Mouse (Mus musculus) right cerebral cortex, adult 18-20 months (tissue): ENCODE data around the gene Inpp5f.
"Not testable (repeated sequence)": the region's sequence is repeated elsewhere in the genome, so short reads cannot be mapped to it uniquely, and the experiment has no call there.

Experiments used
- DNase-seq: peaks from one replicate; pipeline ENCODE4 v3.0.0; 2022; ENCODE audit warnings: mixed read lengths

Gene Inpp5f

DNA sequence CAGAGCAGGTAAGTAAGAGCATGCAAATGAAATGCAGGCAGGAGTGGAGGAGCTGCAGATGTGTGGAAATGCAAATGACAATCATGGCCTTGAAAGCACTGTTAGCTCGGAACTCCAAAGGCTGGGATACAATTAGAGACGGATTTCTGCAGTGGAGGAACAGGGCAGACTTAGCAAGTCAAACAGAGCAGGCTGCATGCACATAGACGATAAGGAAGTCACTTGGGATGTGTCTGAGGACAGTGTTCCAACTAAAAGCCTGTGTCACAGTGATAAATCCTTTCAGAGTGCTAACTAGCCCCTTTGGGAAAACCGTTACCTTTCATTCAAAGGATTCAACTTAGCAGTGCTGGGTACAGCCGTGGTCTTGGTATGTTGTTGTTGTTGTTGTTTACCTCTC lies 56.7 kb downstream of the Inpp5f start:
- DNase-seq, result no peak

DNA sequence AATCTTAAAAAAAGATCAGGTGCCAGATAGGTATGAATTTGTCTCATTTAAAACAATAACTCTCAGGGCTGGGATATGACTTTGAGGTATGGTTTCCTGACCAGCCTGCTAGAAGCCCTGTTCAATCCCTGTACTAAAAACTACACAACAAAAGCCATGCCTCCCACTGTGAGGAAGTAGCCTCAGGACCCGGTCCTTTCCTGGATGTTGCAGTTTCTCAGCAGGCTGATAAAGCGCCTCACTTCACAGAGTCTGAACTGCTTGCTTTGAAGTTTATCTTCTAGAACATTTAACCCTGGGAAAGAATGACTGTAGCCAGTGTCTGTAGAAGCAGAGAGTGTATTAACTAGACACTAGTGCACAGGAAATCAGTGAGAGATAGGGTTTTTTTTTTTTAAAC lies 57.7 kb downstream of the Inpp5f start:
- DNase-seq, result no peak

DNA sequence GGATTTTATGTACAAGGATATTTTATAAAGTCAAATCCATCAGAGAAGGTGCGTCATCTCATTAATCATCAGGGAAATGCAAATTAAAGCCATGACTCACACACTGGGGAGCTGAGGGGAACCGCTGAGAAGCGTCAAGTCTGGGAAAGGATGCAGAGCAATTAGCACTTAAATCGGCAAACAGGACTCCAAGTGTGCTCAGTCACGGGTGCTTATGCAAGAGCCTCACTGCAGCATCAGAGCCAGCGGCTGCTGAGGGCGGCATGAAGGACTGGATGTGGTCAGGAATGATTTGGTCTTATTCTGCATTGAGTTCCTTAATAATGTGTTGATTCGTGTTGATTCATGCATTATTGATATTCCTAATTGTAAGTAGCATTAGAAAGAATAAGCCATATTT lies 60.8 kb downstream of the Inpp5f start:
- peak; percentile 86 for DNase-seq

DNA sequence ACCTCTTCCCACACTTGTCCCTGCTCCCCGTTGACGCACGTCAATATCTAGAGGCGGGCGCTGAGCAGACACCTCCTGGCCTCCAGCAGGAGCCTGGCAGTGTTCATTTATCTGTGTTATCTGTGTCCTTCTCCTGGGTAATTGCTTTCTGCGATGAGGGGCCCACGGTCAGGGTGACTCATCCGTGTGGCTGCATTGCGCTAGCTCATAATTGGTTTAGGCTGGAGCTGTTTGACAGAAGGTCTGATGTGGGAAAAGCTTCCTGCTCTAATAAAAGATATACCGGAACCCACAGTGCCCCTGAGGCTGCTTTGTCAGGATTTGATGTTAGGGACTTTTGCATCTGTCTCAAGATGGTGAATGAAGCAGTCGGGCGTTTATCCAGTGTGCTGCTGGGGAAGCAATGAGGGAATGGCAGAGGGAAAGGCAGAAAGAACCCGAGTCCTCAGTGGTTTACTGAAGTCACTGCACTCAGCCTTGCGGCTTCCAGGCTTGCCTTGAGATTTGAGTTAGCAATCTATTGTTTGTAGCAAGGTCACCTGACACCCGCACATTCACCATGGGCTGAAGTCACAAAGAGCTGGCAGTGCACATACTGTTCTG lies 61.4 kb downstream of the Inpp5f start:
- peak; percentile 35 for DNase-seq

DNA sequence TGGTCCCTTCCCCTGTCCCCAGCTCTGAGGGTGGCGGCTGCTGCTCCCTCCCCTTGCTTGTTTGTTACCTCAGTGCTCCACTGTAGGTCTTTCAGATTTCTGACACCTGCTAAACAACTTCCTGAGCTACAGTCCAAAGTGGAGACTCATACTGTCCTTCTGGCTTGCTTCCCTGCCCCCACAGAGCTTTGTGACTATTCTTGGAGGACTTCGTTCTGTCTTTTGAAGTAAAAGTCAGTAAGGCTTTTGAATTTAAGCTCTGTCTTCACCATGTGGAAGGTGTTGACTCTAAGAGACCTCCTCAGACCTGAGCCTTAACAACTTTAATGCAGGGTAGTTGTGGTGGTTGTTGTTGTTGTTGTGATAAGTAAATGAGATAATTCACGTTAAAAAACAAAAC lies 67.4 kb downstream of the Inpp5f start:
- DNase-seq, result no peak

DNA sequence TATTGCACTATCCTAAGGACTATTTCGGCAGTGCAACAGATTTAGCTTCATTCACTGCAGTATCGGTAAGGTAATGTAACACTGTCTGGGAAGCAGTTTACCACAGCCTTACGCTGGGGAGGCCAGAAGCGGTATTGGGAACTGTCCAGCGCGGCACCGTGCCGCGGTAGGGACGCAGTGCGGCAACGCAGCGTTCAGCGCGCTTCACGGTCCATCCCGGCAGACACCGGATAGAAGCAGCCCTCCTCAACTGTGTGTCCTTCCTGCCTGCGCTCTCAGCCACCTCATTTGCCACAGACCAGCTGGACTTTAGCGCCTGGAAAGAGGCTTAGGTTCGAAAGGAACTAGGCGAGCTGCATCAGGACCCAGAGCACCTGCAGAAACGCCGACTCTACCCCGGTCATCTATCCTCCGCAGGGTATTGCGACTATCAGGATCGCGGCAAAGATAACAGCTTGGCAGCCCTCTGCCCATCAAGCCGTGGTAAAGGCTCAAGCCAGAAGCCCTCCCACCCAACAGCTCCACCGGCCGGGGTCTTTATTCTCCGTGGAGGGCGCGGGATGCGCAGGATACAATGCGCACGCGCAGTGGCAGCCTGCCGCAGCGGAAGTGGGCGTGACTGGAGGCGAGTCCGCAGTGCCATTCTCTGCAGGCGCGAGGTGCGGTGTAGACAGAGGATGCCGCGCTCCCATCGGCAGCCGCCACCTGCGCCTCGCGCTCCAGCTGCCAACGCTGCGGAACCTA lies 76.9 kb downstream of the Inpp5f start:
- DNase-seq, result peak; percentile 87

DNA sequence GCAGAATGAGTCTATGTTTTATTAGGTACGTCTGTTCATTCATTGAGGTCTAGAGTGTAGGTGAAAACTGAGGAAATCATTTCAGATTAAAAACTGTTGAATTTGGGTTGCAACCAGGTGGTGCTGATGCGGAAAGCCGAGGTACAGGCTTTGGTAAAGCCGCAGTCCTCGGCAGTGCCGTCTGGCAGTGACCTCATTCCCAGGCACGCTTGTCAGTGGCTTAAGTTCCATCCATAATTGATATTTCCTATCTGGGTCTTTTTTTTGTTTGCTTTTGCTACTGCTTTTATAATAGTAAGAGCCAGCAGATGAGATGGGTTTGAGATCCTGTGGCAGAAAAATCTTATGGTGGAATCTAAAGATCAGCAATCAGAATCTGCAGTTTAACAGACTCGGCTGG lies 78.2 kb downstream of the Inpp5f start:
- no peak for DNase-seq

DNA sequence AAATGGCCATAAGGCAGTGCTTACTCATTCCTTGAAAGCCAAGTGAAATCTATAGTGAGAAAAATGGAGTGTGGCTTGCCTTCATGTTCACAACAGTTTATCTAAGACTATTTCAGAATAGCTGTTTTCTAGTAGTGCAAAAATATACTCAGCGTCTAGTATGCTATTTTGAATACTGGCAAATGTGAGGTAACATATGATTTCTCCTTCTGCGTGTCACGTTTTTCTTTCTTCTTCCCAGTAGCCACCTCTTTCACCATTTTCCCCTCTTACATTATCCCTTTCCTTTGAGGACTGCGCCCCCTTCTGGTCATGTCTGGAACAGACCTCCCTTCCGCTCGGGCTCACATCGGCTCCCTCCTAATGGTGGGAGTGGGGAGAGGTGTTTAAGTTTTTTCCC lies 78.9 kb downstream of the Inpp5f start:
- peak; percentile 92 for DNase-seq

DNA sequence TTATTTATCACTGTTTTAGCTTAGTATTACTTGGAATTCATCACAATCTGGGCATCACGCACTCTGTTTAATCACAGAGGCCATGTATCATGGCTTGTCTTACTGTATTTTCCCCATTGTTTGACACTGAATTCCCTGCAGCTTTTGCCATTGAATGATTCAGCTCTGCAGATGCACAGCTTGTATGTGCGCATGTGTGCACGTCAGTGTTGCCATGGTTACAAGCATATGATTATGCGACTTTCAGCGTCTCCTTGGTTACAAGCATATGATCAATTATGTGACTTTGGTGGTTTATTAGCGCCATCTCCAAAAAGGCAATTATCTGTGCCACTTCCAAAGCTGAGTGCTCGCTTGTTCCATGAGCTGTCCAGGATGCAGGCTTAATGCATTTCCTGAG lies 79.7 kb downstream of the Inpp5f start:
- DNase-seq, result peak; percentile 86

DNA sequence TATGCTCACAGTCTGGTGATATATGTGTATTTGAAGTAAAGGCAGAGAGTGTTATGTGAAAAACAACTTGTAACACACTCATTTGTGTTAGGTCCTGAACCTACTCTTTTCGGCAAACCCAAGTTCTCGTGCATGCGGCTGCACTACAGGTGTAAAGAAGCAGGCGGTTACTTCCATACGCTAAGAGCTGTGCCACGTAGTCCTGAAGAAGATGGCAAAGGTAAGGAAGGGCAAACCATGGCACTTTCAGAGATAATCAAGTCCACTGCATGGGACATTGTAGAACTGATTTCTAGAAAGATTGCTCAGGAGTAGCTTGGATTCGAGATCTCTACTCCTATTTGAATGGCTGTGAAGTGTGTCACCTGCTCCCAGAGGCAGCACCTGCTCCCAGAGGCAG lies 81.0 kb downstream of the Inpp5f start:
- no peak for DNase-seq

DNA sequence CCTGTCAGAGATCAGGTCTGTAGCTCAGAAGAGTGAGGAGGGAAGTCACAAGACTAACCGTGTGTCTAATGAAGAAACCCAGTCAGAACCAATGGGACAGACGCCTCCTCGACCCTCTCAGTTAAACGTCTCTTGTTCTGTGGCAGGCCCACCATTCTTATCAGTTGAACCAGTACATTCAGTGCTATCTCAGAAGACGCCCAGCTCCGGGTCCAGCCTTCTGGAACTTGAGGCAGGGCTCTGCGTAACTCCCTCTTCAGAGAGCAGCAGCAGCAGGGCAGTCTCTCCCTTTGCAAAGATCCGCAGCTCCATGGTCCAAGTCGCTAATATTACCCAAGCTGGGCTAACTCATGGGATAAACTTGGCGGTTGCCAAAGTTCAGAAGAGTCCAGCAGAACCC lies 83.7 kb downstream of the Inpp5f start:
- no peak for DNase-seq

DNA sequence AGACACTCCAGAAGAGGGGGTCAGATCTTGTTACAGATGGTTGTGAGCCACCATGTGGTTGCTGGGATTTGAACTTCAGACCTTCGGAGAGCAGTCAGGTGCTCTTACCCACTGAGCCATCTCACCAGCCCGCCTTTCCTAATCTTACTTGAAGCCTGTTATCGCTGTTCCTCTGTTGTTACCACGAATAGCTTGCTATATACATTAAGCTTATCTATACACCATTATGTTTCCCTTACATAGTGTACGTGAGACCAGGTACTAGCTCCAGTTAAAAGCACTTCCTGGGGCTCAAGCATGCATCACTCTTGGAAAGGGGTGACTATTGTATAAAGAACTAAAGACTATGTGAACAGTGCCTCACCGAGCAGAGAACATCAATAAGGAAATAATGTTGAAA lies 88.8 kb downstream of the Inpp5f start:
- not testable (repeated sequence) for DNase-seq

DNA sequence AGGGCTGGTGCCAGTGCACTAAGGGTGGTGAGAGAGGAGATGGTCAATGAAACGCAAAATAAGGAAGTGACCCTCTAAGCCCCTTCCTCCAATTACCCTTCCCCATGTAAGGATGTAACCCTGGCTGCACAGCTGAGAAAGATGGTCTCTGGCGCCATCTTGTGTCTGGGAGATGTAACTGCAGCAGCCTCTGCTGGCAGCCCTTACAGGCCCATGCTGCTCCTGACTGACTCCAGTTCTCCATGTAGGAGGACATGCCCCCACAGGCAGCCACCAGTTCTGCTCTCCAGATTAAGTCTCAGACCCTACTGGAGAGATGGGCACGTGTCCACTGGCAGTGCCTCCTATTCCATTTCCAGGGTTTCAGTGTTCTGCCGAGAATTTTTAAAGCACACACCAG lies 94.6 kb downstream of the Inpp5f start:
- DNase-seq, result peak; percentile 62

DNA sequence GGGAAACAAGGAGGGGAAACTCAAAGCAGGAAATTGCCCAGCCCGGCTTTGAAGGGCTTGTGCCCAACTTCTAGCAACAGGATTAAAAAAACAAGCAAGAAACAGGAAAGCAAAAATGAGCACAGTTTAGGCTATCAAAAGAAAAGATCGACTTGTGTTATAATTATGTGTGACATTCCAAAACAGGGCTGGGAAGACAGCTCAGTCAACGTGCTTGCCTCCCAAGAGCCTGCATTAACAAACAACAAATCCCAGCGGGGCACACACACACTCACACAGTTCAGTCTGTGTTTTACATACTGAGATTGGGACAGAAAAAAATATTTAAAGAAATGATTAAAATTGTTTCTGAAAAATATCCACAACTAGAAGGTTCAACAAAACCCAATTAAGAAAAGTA lies 106.9 kb downstream of the Inpp5f start:
- DNase-seq, result no peak

DNA sequence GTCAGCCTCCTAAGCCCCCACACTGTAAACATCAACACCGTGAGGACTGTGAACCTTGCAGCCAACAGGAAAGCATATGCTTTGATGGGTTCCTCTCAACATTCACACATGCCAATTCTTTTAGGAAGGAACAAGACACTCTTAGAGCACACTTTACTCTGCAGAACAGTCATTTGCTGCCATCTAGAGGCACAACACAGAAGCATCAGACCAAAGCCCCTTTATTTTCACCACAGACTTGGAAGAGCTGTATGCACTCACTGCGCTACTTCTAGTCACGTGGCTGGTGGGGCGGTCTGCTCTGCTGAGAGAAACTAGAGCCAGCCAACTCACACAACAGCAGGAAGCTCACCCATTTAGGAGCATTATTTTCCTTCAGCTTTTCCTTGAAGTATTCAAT lies 113.6 kb downstream of the Inpp5f start:
- DNase-seq, result peak; percentile 85

DNA sequence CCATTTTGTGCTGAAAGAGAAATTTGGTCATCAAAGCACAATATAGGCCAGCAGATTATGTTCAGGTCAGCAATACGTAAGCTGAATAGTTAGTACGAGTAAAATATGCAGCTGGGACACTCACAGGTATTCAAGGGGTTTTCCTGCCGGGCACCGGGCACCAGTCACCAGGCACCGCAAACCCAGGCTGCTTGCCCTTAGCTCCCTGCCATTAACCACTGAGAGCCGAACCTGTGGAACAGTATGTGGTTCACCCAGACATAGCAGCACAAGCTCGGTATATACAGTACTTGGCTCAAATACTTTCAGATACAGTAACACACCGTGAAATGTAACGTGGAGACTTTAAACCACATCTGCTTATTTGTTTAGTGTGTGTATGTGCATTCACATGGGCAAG lies 114.1 kb downstream of the Inpp5f start:
- DNase-seq, result no peak

DNA sequence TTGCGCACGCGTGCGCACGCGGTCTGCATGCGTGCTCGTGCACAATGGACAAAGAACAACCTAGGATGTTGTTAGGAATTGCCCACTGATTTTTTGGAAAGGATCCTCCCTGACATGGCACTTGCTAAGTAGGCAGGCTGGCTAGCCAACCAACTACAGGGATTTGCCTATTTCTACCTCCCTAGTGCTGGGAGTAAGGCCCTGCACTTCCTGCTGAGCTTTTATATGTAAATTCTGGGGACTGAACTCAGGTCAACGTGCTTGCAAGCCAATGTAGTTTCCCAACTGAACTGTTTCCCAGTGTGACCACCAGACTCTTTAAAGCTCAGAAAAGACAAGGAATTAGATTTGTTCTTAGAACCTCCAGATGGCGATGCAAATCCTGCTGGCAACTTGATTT lies 115.9 kb downstream of the Inpp5f start:
- no peak for DNase-seq

DNA sequence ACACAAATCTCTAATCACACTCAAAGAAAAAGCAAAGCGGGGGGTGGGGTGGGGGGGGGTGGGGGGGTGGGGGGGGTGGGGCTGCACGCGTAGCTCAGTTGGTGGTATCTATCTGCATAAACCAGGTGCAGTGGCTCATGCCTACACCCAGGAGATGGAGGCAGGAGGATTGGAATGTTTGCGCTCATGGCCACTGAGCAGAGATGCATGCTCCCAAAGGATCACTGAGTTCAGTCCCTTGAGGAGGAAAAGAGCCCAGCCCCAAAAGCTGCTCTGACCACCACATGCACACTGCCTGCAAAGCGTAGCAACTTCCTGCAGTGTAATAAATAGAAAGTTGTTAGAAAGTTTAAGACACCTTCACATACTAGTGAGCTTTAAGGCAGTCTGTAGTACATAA lies 116.6 kb downstream of the Inpp5f start:
- no peak for DNase-seq

DNA sequence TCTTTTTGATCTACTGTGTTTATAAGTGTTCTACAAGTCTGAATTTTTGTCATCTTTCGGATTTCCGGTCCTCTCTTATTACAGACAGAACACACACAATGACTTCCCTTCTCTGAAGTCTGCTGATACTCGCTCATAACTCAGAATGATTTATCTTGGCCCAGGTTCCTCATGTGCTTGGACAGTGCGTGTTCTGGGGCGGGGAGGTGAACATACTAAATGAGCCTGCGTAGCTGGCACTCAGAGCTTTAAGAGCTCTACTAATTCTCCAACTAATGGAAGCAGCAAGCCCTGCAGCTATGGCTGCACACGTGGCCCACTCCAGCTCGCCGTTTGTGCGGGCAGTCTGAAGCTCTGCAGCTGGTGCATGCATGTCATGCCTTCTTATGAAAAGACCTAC lies 117.6 kb downstream of the Inpp5f start:
- DNase-seq, result no peak

DNA sequence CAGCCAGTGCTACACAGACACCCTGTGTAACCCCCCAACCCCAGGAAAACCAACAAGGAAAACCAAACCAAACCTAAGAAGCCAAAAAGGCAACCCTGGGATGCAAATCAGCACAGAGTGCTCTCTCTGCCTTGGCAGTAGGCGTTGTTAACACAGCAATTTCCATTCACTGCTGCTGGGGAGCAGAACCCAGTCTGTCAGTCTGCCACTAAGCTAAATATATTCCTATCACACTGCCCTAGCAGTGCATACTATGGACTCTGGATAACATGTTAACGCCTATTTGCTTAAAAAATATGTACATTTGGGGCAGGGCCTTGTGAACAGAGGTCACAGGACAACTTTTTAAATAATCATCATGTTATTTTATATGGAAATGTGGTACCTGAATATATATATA lies 120.5 kb downstream of the Inpp5f start:
- no peak for DNase-seq

DNA sequence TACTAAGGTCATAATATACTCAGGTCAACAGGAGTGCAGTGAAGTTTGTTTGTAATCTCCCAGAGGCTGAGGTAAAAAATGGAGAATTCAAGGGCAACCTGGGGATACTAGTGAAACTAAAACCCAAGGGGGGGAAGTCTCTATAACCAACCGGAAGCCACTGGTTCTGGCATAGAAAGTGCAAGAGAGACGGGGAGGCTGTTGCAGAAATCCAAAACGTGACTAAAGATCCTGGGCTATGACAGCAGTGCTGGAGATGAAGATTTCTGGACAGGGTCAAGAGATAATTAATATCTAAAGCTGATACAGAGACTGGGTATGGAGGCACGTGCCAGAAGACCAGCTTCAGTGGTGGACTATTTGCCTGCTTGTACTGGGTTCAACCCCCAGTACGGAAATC lies 126.9 kb downstream of the Inpp5f start:
- DNase-seq, result no peak

DNA sequence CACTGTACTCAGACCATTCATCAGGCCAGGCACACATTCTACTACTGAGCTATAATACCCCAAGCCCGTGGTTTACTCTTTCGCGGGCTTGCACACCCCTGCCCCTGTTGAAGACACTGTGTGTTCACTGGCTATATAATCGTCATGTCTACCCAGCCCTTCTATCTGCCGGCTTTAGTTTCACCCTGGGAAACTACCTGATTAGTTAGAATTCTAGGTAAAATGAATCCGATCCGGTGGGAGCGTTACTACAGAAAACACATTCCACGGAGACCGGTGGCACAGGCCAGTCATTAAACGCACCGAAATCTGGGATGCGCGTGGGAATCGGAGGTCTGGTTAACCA lies 128.0 kb downstream of the Inpp5f start:
- no peak for DNase-seq

DNA sequence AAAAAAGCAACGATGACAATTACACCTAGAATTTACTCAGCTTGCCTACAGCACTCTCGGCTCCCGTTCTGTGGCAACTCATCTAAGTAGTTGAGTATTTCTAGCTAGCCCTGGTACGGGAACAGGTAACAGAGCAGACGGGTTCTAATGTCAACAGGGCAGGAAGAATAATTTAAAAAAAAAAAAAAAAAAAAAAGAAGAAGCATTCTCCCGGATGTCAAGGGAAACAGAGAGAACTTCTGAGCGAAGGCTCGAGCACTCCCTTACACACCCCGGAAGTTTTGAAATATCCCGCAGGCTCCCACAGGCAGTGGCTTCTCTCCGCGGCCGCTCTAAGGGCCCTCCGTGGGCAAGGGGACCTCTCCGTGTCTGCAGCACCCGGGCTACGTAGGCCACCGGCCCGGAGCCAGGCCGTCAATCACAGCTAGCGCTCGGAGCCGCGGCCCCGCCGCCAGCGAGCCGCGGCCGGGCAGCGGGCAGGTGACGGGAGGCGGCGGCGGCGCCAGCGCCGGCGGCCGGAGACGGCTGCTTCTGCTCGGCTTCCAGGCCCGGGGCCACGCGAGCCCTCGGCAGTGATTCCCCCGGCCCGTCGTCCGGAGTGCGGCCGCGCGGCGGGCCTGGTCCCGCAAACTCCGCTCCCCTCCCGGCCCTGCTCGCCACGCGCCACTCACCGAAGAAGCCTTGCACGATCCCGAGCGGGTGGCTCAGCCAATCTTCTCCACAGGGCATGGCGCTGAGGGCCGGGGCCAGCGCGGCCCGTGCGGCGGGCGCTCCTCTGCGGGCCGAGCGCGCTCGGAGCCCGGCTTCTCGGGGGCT lies 128.5 kb downstream of the Inpp5f start:
- DNase-seq, result peak; percentile 25

DNA sequence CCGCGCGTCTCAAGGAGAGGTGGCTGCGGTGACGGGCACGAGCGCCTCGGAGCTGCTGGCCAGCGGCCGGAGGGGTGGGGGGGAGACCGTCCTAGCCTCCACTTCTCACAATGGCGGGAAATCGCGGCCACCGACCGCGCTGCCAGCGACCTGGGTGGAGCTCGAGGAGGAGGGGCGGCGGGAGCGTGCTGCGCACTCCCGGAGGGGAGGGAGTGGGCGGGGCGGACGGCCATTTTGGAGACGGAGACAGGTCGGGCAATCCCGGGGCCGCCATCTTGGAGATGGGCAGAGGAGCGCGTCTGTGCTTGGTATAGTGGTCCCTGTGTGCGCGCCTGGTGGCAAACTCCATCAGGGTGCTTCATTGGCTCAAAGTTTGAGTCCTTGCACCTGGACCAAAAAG lies 129.2 kb downstream of the Inpp5f start, which contains the start of gene Mcmbp:
TSS of gene Mcmbp (minus strand) at position 162 of the 400 bp plus-strand sequence.
- peak; percentile 97 for DNase-seq
